Mouse (Mus musculus) MEL (cell line): ENCODE results near the gene Qars.

Source experiments
- CTCF ChIP-seq, 3 experiments: IDR thresholded peaks in 2 of 3; conservative IDR thresholded peaks in 1 of 3; 2 replicates each; pipeline ENCODE4 v1.5.1; 2011 to 2012; ENCODE audit warnings: low read length in 3 of 3, low read depth in 2 of 3, mild to moderate bottlenecking in 2 of 3, improper control_type of control experiment in 1 of 3, inconsistent platforms in 1 of 3, mixed read lengths in 1 of 3, moderate library complexity in 1 of 3; ENCODE audit not compliant: control insufficient read depth in 1 of 3, insufficient read depth in 1 of 3, poor library complexity in 1 of 3, severe bottlenecking in 1 of 3
- NRF1 ChIP-seq: IDR thresholded peaks from 2 replicates; pipeline ENCODE4 v1.6.1; 2014; ENCODE audit warnings: low read depth, mild to moderate bottlenecking, inconsistent platforms, low read length, improper control_type of control experiment, moderate library complexity; ENCODE audit not compliant: poor library complexity, insufficient read depth, severe bottlenecking
- POLR2A ChIP-seq, 2 experiments: IDR thresholded peaks; 2 replicates each; pipeline ENCODE4 v1.6.1; 2011 to 2012; ENCODE audit warnings: low read length in 2 of 2, mild to moderate bottlenecking in 2 of 2, control low read depth in 1 of 2, improper control_type of control experiment in 1 of 2, low read depth in 1 of 2, moderate library complexity in 1 of 2; ENCODE audit not compliant: control insufficient read depth in 1 of 2, insufficient read depth in 1 of 2, poor library complexity in 1 of 2
- POLR2AphosphoS2 ChIP-seq: IDR thresholded peaks from 2 replicates; pipeline ENCODE4 v1.6.1; 2011; ENCODE audit warnings: low read length, improper control_type of control experiment
- TCF12 ChIP-seq: IDR thresholded peaks from 2 replicates; pipeline ENCODE4 v1.6.1; 2014; ENCODE audit warnings: low read depth, mild to moderate bottlenecking, inconsistent platforms, low read length, improper control_type of control experiment, moderate library complexity

DNA sequence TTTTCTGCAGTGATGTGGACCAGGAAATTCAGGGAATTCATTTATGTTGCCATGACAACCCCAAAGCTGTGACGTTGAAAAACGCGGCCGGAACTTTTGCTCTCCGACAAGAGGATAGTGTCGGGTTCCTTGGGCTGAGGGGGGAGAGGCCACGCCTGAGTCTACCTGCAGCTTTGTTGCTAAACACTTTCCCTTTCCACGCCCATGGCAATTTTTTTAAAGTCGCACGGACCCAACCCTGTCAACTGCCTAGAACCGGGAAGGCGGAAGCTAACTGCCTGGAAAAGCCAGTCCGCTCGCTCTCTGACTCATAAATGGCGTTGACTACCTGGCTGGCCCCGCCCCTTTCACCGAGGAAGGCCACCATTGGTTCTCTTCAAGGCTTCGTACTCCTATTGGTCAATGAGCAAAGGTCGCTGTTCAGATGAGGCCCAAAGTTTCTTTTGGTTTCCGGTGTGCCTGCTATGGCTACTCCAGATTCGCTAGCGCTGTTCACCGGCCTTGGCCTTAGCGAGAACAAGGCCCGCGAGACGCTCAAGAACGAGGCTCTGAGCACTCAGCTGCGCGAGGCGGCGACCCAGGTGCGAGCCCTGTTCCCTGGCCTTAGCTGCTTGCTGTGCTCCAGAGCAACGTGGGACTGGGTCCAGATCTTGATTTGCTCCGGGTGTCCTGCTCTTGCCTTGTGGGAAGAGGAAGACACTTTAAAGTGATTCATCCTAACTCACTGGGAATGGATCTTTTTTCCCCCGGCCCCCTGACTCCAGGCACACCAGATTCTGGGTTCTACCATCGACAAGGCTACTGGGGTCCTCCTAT is at the start of gene Qars:
- TF ChIP-seq NRF1 = 0 out of 2 replicates have a peak, but pooled peaks have one; percentile 11
- TF ChIP-seq POLR2AphosphoS2 = no peak; the same call in 1 of the 2 replicates
- TF ChIP-seq TCF12 = peak; percentile 40; the same call in 1 of the 2 replicates
- peak; percentile 66 to 87 for TF ChIP-seq POLR2A (IDR thresholded peaks at IDR 0.05; ENCODE audit: control insufficient read depth in 1 of 2, insufficient read depth in 1 of 2, low read depth in 1 of 2, low read length in 2 of 2, poor library complexity in 1 of 2)
- no peak for TF ChIP-seq CTCF (IDR thresholded peaks at IDR 0.05 in 2 of 3, conservative IDR thresholded peaks at IDR 0.05 in 1 of 3; ENCODE audit: control insufficient read depth in 1 of 3, insufficient read depth in 1 of 3, low read depth in 2 of 3, low read length in 3 of 3, poor library complexity in 1 of 3, severe bottlenecking in 1 of 3)
